Mouse (Mus musculus) neural tube, embryonic 14.5 days (tissue): ENCODE measurements around the gene Olfr239. TPM values are rescaled to one million over a fixed set of nuclear protein-coding genes. Genes with fewer than 3 reads are reported as not detected.
"Not testable (repeated sequence)": the region's sequence is repeated elsewhere in the genome, so short reads cannot be mapped to it uniquely, and the experiment has no call there.

Experiments used
- ATAC-seq: fragments of 200-750 bp; cut with Nextera tagmentation; 2 replicates; pipeline ENCODE4 v1.8.0; 2017; ENCODE audit warnings: low read depth, mild to moderate bottlenecking, moderate TSS enrichment, moderate library complexity
- H3K27ac ChIP-seq: fragments of 300-500 bp; sonication (generic); 2 replicates; pipeline ENCODE4 v1.5.1; 2014; ENCODE audit warnings: low read depth, mild to moderate bottlenecking, control low read depth, low read length, moderate library complexity, mixed read lengths
- H3K27me3 ChIP-seq: fragments of 300-500 bp; sonication (generic); 2 replicates; pipeline ENCODE4 v1.6.1; 2014; ENCODE audit warnings: low read length; ENCODE audit not compliant: control insufficient read depth, insufficient read depth
- H3K36me3 ChIP-seq: fragments of 300-500 bp; sonication (generic); 2 replicates; pipeline ENCODE4 v1.6.1; 2014; ENCODE audit warnings: low read length, mixed read lengths; ENCODE audit not compliant: control insufficient read depth, insufficient read depth
- H3K4me1 ChIP-seq: fragments of 300-500 bp; sonication (generic); 2 replicates; pipeline ENCODE4 v1.6.1; 2014; ENCODE audit warnings: low read length; ENCODE audit not compliant: control insufficient read depth, insufficient read depth
- H3K4me2 ChIP-seq: fragments of 300-500 bp; sonication (generic); 2 replicates; pipeline ENCODE4 v1.6.1; 2014; ENCODE audit warnings: mild to moderate bottlenecking, low read depth, low read length, control low read depth
- H3K4me3 ChIP-seq: fragments of 300-500 bp; sonication (generic); 2 replicates; pipeline ENCODE4 v1.5.1; 2014; ENCODE audit warnings: low read depth, low read length, control low read depth, mixed read lengths
- H3K9ac ChIP-seq: fragments of 300-500 bp; sonication (generic); replicated peaks from 2 replicates; pipeline ENCODE4 v1.6.1; 2014; ENCODE audit warnings: low read depth, mild to moderate bottlenecking, control low read depth, low read length, mixed read lengths
- H3K9me3 ChIP-seq: fragments of 300-500 bp; sonication (generic); 2 replicates; pipeline ENCODE4 v1.6.1; 2016; ENCODE audit warnings: low read length; ENCODE audit not compliant: control insufficient read depth
- WGBS: fragments of 180-500 bp; shearing (Covaris S2); extraction: QIAGEN DNeasy Blood & Tissue Kit; methylation state at CpG from one replicate; pipeline ENCODE4 v1.1.7; 2014; 5-methylcytosine and 5-hydroxymethylcytosine counted together
- polyA plus RNA-seq: library from polyadenylated mRNA; unstranded; fragments of >200 nt; fragmentation: Nextera tagmentation; extraction: Ambion mirVana; gene quantifications from 2 replicates; pipeline ENCODE4 v1.2.1, GENCODE M21; 2014

The Olfr239 gene
- not detected in 2 replicates for polyA plus RNA-seq

DNA sequence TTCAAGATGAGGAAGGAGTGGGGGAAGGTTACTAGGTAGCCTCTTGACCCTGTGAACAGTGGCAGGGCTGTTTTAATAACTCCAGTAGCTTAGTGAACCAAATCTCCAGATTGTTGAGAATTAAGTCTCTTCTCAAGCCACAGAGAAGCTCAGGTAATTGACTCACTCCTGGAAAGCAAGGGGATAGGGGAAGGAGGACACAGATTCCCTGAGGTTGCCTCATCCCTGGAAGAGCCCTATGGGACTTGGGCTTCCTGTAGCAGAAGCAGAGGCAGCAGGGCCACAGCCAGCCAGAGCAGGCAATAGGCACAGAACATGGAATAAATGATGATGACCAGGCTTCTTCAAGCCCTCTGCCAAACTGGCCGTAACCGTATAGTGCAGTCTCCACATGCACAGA is at the start of gene Olfr239:
Gene Olfr239 (plus strand): TSS at position 301 of the 400 bp plus-strand sequence.
- not testable (repeated sequence) for H3K27ac ChIP-seq, H3K36me3 ChIP-seq, H3K4me3 ChIP-seq, H3K4me2 ChIP-seq, ATAC-seq, H3K27me3 ChIP-seq, H3K4me1 ChIP-seq, H3K9ac ChIP-seq, H3K9me3 ChIP-seq
- WGBS, result no CpG with 5 or more reads among the region's 2 CpGs

DNA sequence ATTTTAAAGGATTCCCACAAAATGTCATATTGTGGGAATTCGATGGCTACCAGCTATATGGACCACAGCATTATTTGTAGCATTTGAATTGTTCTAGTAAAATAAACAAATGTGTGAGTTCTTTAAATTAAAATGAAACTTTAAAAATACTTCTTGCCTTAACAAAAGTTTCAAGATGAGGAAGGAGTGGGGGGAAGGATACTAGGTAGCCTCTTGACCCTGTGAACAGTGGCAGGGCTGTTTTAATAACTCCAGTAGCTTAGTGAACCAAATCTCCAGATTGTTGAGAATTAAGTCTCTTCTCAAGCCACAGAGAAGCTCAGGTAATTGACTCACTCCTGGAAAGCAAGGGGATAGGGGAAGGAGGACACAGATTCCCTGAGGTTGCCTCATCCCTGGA is 23.0 kb upstream of the Olfr239 start, which contains the start of gene Olfr55:
Gene Olfr55 (plus strand): TSS at position 301 of the 400 bp plus-strand sequence.
- H3K27ac ChIP-seq, H3K4me1 ChIP-seq, H3K36me3 ChIP-seq, H3K9me3 ChIP-seq, H3K27me3 ChIP-seq, ATAC-seq, H3K4me2 ChIP-seq, H3K9ac ChIP-seq, H3K4me3 ChIP-seq: not testable (repeated sequence)
- 80% methylated on average over 1 of the region's 1 CpGs for WGBS

DNA sequence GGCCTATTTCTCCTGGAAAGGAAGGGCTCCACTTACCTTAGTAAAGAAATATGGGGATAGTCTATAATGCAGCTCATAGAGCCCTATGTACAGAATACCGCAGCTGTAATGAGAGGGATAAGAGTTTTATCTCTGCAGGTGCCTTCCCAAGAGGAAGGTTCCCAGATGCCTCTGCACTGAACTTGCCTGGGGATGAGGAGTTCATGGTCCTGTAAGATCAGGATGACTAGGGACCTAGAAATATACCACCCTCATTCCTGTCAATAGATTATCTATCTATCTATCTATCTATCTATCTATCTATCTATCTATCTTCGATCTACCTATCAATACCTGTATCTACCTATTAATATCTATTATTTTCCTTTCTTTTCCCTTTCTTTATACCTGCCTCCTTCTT is 30.5 kb downstream of the Olfr239 start, which contains the start of gene Olfr1564:
Gene Olfr1564 (minus strand): TSS at position 101 of the 400 bp plus-strand sequence.
- H3K36me3 ChIP-seq, result no peaks in the 10 kb centered on the region
- H3K9ac ChIP-seq, result no peak within 1 kb of the TSS
- 90% methylated on average over 2 of the region's 2 CpGs for WGBS
- H3K27ac ChIP-seq, result no peak within 1 kb of the TSS
- H3K4me1 ChIP-seq, result no peaks in the 10 kb centered on the region
- no peaks in the 10 kb centered on the region for H3K27me3 ChIP-seq
- ATAC-seq, result no peak
- no peak within 1 kb of the TSS for H3K4me3 ChIP-seq
- no peaks in the 10 kb centered on the region for H3K9me3 ChIP-seq
- H3K4me2 ChIP-seq, result no peak within 1 kb of the TSS

DNA sequence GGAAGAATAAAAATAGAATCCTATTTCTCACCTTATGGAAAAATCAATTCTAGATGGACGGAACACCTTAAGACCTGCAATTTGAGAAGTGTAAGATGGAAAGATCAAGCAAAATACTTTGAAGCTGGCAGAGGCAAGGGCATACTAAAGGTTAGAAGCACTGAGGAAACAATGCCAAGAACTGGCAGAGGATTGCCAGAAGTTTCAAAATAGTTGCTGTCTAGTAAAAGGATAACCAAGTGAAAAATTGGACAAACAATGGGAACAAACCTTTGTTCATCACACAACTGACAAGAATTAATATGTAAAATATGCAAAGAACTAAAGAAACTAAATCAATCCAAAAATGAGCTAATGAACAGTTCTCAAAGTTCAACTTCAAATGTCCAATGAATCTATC is 45.5 kb downstream of the Olfr239 start:
- 90% methylated on average over 1 of the region's 1 CpGs for WGBS
- H3K9ac ChIP-seq, ATAC-seq, H3K4me2 ChIP-seq, H3K4me3 ChIP-seq, H3K9me3 ChIP-seq, H3K4me1 ChIP-seq, H3K27me3 ChIP-seq, H3K36me3 ChIP-seq, H3K27ac ChIP-seq: not testable (repeated sequence)

Other genes starting within 250 kb of the Olfr239 start
- gene Cyp4f13, start 243.9 kb upstream of the Olfr239 start, polyA plus RNA-seq, result 6.9 and 9.4 TPM in 2 replicates
- 7.3 and 9.5 TPM in 2 replicates for gene Zfp472, start 225.5 kb upstream of the Olfr239 start, polyA plus RNA-seq
- gene Zfp952, start 198.2 kb upstream of the Olfr239 start, polyA plus RNA-seq, result 24.9 and 25.0 TPM in 2 replicates
- gene Zfp763, start 157.9 kb upstream of the Olfr239 start, polyA plus RNA-seq, result 33.6 and 34.4 TPM in 2 replicates
- not detected in 2 replicates for gene 4921501E09Rik, start 123.2 kb upstream of the Olfr239 start, polyA plus RNA-seq
- gene Zfp563, start 102.0 kb upstream of the Olfr239 start, polyA plus RNA-seq, result 23.0 and 30.1 TPM in 2 replicates
- gene Morc2b, start 51.6 kb upstream of the Olfr239 start, polyA plus RNA-seq, result 0.76 and 0.90 TPM in 2 replicates
- gene Olfr55, start 22.9 kb upstream of the Olfr239 start, polyA plus RNA-seq, result 0.12 TPM in 2 replicates
- gene Olfr1564, start 30.4 kb downstream of the Olfr239 start, polyA plus RNA-seq, result 0.05 and 0.08 TPM in 2 replicates
- gene Zfp955a, start 63.8 kb downstream of the Olfr239 start, polyA plus RNA-seq, result 27.9 and 28.2 TPM in 2 replicates
- not detected in 2 replicates for gene Olfr63, start 73.4 kb downstream of the Olfr239 start, polyA plus RNA-seq
- 18.5 and 20.3 TPM in 2 replicates for gene Zfp955b, start 98.2 kb downstream of the Olfr239 start, polyA plus RNA-seq
- gene Zfp81, start 167.6 kb downstream of the Olfr239 start, polyA plus RNA-seq, result 19.3 and 22.9 TPM in 2 replicates
- 14.4 and 15.9 TPM in 2 replicates for gene Zfp101, start 203.3 kb downstream of the Olfr239 start, polyA plus RNA-seq
- not detected in 2 replicates for gene Actl9, start 241.6 kb downstream of the Olfr239 start, polyA plus RNA-seq